Mouse (Mus musculus) v-Abl transformed pro-B cells (cell line): ENCODE data around the gene Dock9.

Experiments used
- in situ Hi-C, 2 experiments: fragments of 400-800 bp; cut with MboI; formaldehyde crosslinking; loops; one replicate each; pipeline ENCODE4 v1.15.1; 2025; ENCODE audit not compliant: unreplicated experiment in 2 of 2

Gene Dock9

GRCm38 (mm10) chr14:121797457-121798410 is at the start of gene Dock9:
TSS of gene Dock9 (minus strand) at chr14:121797837.
- in situ Hi-C loops, result loop anchor here in 1 of 2 experiments (25.0 kb wide), 1 partner anchor 885 kb away; the partner anchor contains the start of gene Ipo5

GRCm38 (mm10) chr14:121844486-121844885 is 46.8 kb upstream of the Dock9 start:
- in situ Hi-C loops, result loop anchor here in 1 of 2 experiments (25.0 kb wide), 1 partner anchor 1518 kb away; no protein-coding TSS in a partner anchor

GRCm38 (mm10) chr14:121840217-121840616 is 42.6 kb upstream of the Dock9 start:
- in situ Hi-C loops, result loop anchor here in 1 of 2 experiments (25.0 kb wide), 1 partner anchor 1522 kb away; no protein-coding TSS in a partner anchor

- in situ Hi-C loops, result loop anchor here in 1 of 2 experiments (25.0 kb wide), 1 partner anchor 1524 kb away; no protein-coding TSS in a partner anchor
Measured at GRCm38 (mm10) chr14:121838161-121838560, 40.5 kb upstream of the Dock9 start.

- in situ Hi-C loops, result loop anchor here in 1 of 2 experiments (25.0 kb wide), 1 partner anchor 1529 kb away; no protein-coding TSS in a partner anchor
Measured at GRCm38 (mm10) chr14:121833001-121833520, 35.4 kb upstream of the Dock9 start.

GRCm38 (mm10) chr14:121829816-121830442 is 32.3 kb upstream of the Dock9 start:
- in situ Hi-C loops, result loop anchor here in 1 of 2 experiments (25.0 kb wide), 1 partner anchor 1532 kb away; no protein-coding TSS in a partner anchor

- in situ Hi-C loops, result loop anchor here in 1 of 2 experiments (25.0 kb wide), 1 partner anchor 1535 kb away; no protein-coding TSS in a partner anchor
Measured at GRCm38 (mm10) chr14:121827091-121827490, 29.5 kb upstream of the Dock9 start.

- in situ Hi-C loops, result loop anchor here in 1 of 2 experiments (25.0 kb wide), 1 partner anchor 1537 kb away; no protein-coding TSS in a partner anchor
Measured at GRCm38 (mm10) chr14:121825521-121826445, 28.1 kb upstream of the Dock9 start.

GRCm38 (mm10) chr14:121824322-121825103 is 26.9 kb upstream of the Dock9 start:
- in situ Hi-C loops, result loop anchor here in 1 of 2 experiments (25.0 kb wide), 1 partner anchor 1538 kb away; no protein-coding TSS in a partner anchor

GRCm38 (mm10) chr14:121822997-121823396 is 25.4 kb upstream of the Dock9 start:
- in situ Hi-C loops, result no loop called here

GRCm38 (mm10) chr14:121822506-121822905 is 24.9 kb upstream of the Dock9 start:
- in situ Hi-C loops, result no loop called here

- in situ Hi-C loops, result loop anchor here in 1 of 2 experiments (10.0 kb wide), 1 partner anchor 222 kb away; no protein-coding TSS in a partner anchor
Measured at GRCm38 (mm10) chr14:121806791-121807190, 9.2 kb upstream of the Dock9 start.

- in situ Hi-C loops, result loop anchor here in 1 of 2 experiments (10.0 kb wide), 1 partner anchor 222 kb away; no protein-coding TSS in a partner anchor
Measured at GRCm38 (mm10) chr14:121806316-121806715, 8.7 kb upstream of the Dock9 start.

- in situ Hi-C loops, result loop anchor here (5.0 to 10.0 kb wide), 2 partner anchors 217 to 220 kb away; no protein-coding TSS in a partner anchor
Measured at GRCm38 (mm10) chr14:121804461-121804860, 6.8 kb upstream of the Dock9 start.

GRCm38 (mm10) chr14:121800962-121801361 is 3.3 kb upstream of the Dock9 start:
- in situ Hi-C loops, result loop anchor here (5.0 to 10.0 kb wide), 2 partner anchors 214 to 216 kb away; no protein-coding TSS in a partner anchor

GRCm38 (mm10) chr14:121799112-121799511 is 1.5 kb upstream of the Dock9 start:
- in situ Hi-C loops, result loop anchor here in 1 of 2 experiments (25.0 kb wide), 1 partner anchor 887 kb away; the partner anchor contains the start of gene Ipo5

- in situ Hi-C loops, result loop anchor here in 1 of 2 experiments (25.0 kb wide), 1 partner anchor 886 kb away; the partner anchor contains the start of gene Ipo5
Measured at GRCm38 (mm10) chr14:121798411-121798799, 768 bp upstream of the Dock9 start.
